Mouse (Mus musculus) cerebellum, adult 2 months (tissue): ENCODE results near the gene Tmc4.

Experiments
- CTCF ChIP-seq: fragments of 200-500 bp; IDR thresholded peaks from 2 replicates; pipeline ENCODE4 v1.5.1; 2011; ENCODE audit warnings: low read depth, mild to moderate bottlenecking, control low read depth, low read length, moderate library complexity, borderline replicate concordance; ENCODE audit not compliant: insufficient read depth
- POLR2A ChIP-seq: fragments of 200-500 bp; IDR thresholded peaks from 2 replicates; pipeline ENCODE4 v1.6.1; 2011; ENCODE audit warnings: low read length, control low read depth, borderline replicate concordance; ENCODE audit not compliant: insufficient read depth

DNA sequence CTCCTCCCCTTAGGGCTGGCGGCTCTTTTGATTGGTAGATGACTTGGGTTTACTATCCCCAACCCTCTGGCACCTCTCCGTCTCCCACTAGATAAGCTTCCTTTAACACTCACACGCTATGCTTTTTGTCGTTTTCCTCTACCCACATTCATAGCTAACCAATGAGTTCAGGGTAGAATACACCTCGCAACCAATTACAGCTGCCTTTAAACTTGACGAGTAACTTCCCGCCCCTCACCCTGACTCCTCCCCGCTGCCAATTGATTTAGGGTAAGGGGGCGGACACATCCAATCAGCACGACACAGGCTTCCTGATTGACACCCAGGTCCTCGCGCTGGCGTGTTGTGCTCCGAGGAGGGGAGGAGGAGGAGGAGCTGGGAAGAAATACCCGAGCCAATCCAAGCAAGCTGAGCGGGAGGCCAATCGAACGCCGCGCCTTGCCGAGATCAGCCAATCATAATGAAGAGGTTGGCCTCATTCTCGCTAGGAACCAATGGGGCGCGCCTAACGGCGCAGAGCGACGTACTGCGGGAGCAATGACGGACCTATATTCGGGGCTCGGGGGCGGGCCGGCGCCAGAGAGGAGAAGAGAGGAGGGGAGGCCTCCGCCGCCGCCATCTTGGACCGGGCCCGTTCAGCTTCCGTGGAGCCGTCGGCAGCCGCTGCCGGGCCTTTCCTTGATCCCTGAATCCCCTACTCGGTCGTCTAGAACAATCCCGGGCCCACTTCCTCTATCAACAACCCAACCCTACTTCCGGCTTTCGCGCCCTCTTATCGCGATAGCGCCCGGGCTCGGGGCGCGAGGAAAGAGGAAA, 32.5 kb downstream of the Tmc4 start, which contains the start of gene Cnot3:
- TF ChIP-seq CTCF (no peak), POLR2A (peak; percentile 66; the same call in 1 of the 2 replicates)
